Mouse (Mus musculus) heart, postnatal 0 days (tissue): ENCODE measurements around the gene Arsb.

Source experiments
- CTCF ChIP-seq: IDR thresholded peaks from 2 replicates; pipeline ENCODE4 v1.5.1; 2016; ENCODE audit warnings: antibody characterized with exemption, control low read depth, low read depth
- EP300 ChIP-seq: IDR thresholded peaks from 2 replicates; pipeline ENCODE4 v1.6.1; 2016; ENCODE audit warnings: antibody characterized with exemption, low read depth

DNA sequence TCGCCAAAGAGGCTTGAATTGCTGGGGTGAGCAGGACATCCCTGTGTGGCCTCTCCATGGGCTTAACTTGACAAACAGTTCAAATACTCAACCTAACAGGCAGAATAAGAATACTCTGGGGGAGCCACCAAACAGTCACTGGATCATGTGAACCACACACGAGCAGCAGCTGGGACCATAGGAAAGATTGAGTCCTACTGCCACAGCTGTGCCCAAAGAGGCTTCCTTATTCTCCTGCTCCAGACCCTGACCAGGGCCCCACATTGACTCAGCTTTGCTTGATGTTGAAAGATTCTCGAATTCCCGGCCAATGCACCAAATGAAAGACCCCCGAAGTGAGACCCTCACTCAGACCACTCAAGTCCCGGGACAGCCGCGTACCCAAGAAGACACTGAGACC lies 9.6 kb upstream of the Arsb start:
- no peak for TF ChIP-seq EP300
- no peak for TF ChIP-seq CTCF
